Mouse (Mus musculus) forebrain, postnatal 0 days (tissue): ENCODE measurements at regions not wholly inside any gene's neighbourhood (a gene's known extent, or its start where the extent isn't known, plus 50 kb on each side); places are given as distances from the start of the nearest gene placed in this dataset.
A peak's percentile ranks its signal among the peaks of the same experiment; 100 is the strongest.

Source experiments
- ATAC-seq: fragments of 200-750 bp; cut with Nextera tagmentation; 2 replicates; pipeline ENCODE4 v1.8.0; 2017; ENCODE audit warnings: mild to moderate bottlenecking, moderate library complexity
- DNase-seq: peaks from one replicate; pipeline ENCODE4 v3.0.0-alpha.2; 2015
- H3K27ac ChIP-seq: fragments of 300-500 bp; sonication (generic); 2 replicates; pipeline ENCODE4 v1.5.1; 2014; ENCODE audit warnings: low read depth, mild to moderate bottlenecking, antibody characterized with exemption, low read length, moderate library complexity, mixed read lengths
- H3K27me3 ChIP-seq: fragments of 300-500 bp; sonication (generic); 2 replicates; pipeline ENCODE4 v1.6.1; 2014; ENCODE audit warnings: mild to moderate bottlenecking, low read length, mixed read lengths; ENCODE audit not compliant: insufficient read depth
- H3K36me3 ChIP-seq: fragments of 300-500 bp; sonication (generic); 2 replicates; pipeline ENCODE4 v1.6.1; 2014; ENCODE audit warnings: mild to moderate bottlenecking, moderate library complexity; ENCODE audit not compliant: insufficient read depth
- H3K4me1 ChIP-seq: fragments of 300-500 bp; sonication (generic); 2 replicates; pipeline ENCODE4 v1.6.1; 2014; ENCODE audit warnings: antibody characterized with exemption; ENCODE audit not compliant: insufficient read depth
- H3K4me2 ChIP-seq: fragments of 300-500 bp; sonication (generic); 2 replicates; pipeline ENCODE4 v1.6.1; 2014; ENCODE audit warnings: low read depth, mild to moderate bottlenecking, moderate library complexity
- H3K4me3 ChIP-seq: fragments of 300-500 bp; sonication (generic); 2 replicates; pipeline ENCODE4 v1.5.1; 2014; ENCODE audit warnings: low read depth, low read length, mixed read lengths
- H3K9ac ChIP-seq: fragments of 300-500 bp; sonication (generic); 2 replicates; pipeline ENCODE4 v1.6.1; 2014; ENCODE audit warnings: mild to moderate bottlenecking
- H3K9me3 ChIP-seq: fragments of 300-500 bp; sonication (generic); 2 replicates; pipeline ENCODE4 v1.6.1; 2016; ENCODE audit warnings: low read length
- CTCF ChIP-seq: sonication (generic); IDR thresholded peaks from 2 replicates; pipeline ENCODE4 v1.5.1; 2016; ENCODE audit warnings: antibody characterized with exemption, control low read depth, low read depth
- WGBS: fragments of 180-500 bp; shearing (Covaris S2); extraction: QIAGEN DNeasy Blood & Tissue Kit; methylation state at CpG from one replicate; pipeline ENCODE4 v1.1.7; 2014; 5-methylcytosine and 5-hydroxymethylcytosine counted together

- Histone ChIP-seq H3K4me3 (no peak overlapping the region), H3K9me3 (no peaks in the 10 kb centered on the region), H3K9ac (no peak overlapping the region), H3K4me2 (no peak overlapping the region), H3K27ac (peak overlapping the region; percentile 1; the same call in 1 of the 2 replicates), H3K27me3 (no peaks in the 10 kb centered on the region), H3K36me3 (no peaks in the 10 kb centered on the region), H3K4me1 (0 out of 2 replicates have a peak, but pooled peaks cover 5% of the 10 kb centered on the region)
- ATAC-seq (no peak), DNase-seq (no peak)
- TF ChIP-seq CTCF, result no peak
- 10% methylated on average over 4 of the region's 4 CpGs for WGBS
Measured at GRCm38 (mm10) chr8:126713181-126713580, 119.4 kb upstream of the Irf2bp2 start.

- no peaks in the 10 kb centered on the region for H3K9me3 ChIP-seq
- no peak overlapping the region; the same call in 1 of the 2 replicates for H3K27ac ChIP-seq
- no peak overlapping the region for H3K4me2 ChIP-seq
- H3K27me3 ChIP-seq, result no peaks in the 10 kb centered on the region
- no peak for ATAC-seq
- DNase-seq, result no peak
- no peaks in the 10 kb centered on the region for H3K36me3 ChIP-seq
- no peak for TF ChIP-seq CTCF
- H3K4me1 ChIP-seq, result 0 out of 2 replicates have a peak, but pooled peaks cover 5% of the 10 kb centered on the region
- no peak overlapping the region for H3K9ac ChIP-seq
- 39% methylated on average over 6 of the region's 6 CpGs for WGBS
- H3K4me3 ChIP-seq, result no peak overlapping the region
Measured at GRCm38 (mm10) chr8:126712749-126713148, 119.0 kb upstream of the Irf2bp2 start.

GRCm38 (mm10) chr8:126708956-126709355, 115.2 kb upstream of the Irf2bp2 start:
- H3K4me3 ChIP-seq, result no peak overlapping the region
- H3K4me1 ChIP-seq, result 0 out of 2 replicates have a peak, but pooled peaks cover 5% of the 10 kb centered on the region
- H3K36me3 ChIP-seq, result no peaks in the 10 kb centered on the region
- no peaks in the 10 kb centered on the region for H3K9me3 ChIP-seq
- TF ChIP-seq CTCF, result no peak
- no peak overlapping the region for H3K4me2 ChIP-seq
- DNase-seq, result no peak
- no peak overlapping the region for H3K27ac ChIP-seq
- no peak overlapping the region for H3K9ac ChIP-seq
- peak; percentile 60 for ATAC-seq
- H3K27me3 ChIP-seq, result no peaks in the 10 kb centered on the region
- 57% methylated on average over 2 of the region's 2 CpGs for WGBS

- Histone ChIP-seq H3K9me3 (no peaks in the 10 kb centered on the region), H3K27ac (no peak overlapping the region), H3K36me3 (no peaks in the 10 kb centered on the region), H3K4me1 (no peaks in the 10 kb centered on the region), H3K27me3 (no peaks in the 10 kb centered on the region), H3K4me2 (no peak overlapping the region), H3K9ac (no peak overlapping the region), H3K4me3 (no peak overlapping the region)
- 32% methylated on average over 6 of the region's 6 CpGs for WGBS
- no peak for TF ChIP-seq CTCF
- ATAC-seq (no peak), DNase-seq (no peak)
Measured at GRCm38 (mm10) chr8:126707300-126707902, 113.6 kb upstream of the Irf2bp2 start.

- WGBS, result 92% methylated on average over 8 of the region's 8 CpGs
- Histone ChIP-seq H3K4me2 (no peak overlapping the region), H3K27ac (no peak overlapping the region), H3K4me3 (no peak overlapping the region), H3K36me3 (no peaks in the 10 kb centered on the region), H3K27me3 (no peaks in the 10 kb centered on the region), H3K4me1 (no peaks in the 10 kb centered on the region), H3K9ac (no peak overlapping the region), H3K9me3 (no peaks in the 10 kb centered on the region)
- DNase-seq (no peak), ATAC-seq (no peak)
- TF ChIP-seq CTCF, result no peak
Measured at GRCm38 (mm10) chr8:126706247-126706646, 112.5 kb upstream of the Irf2bp2 start.

- no peaks in the 10 kb centered on the region for H3K9me3 ChIP-seq
- no peak overlapping the region for H3K4me3 ChIP-seq
- H3K4me1 ChIP-seq, result no peaks in the 10 kb centered on the region
- no peak for ATAC-seq
- DNase-seq, result no peak
- WGBS, result 79% methylated on average over 2 of the region's 2 CpGs
- no peak for TF ChIP-seq CTCF
- no peak overlapping the region for H3K4me2 ChIP-seq
- no peaks in the 10 kb centered on the region for H3K27me3 ChIP-seq
- no peaks in the 10 kb centered on the region for H3K36me3 ChIP-seq
- no peak overlapping the region for H3K9ac ChIP-seq
- no peak overlapping the region for H3K27ac ChIP-seq
Measured at GRCm38 (mm10) chr8:126705391-126705790, 111.6 kb upstream of the Irf2bp2 start.

- H3K36me3 ChIP-seq, result no peaks in the 10 kb centered on the region
- H3K9me3 ChIP-seq, result no peaks in the 10 kb centered on the region
- H3K4me3 ChIP-seq, result no peak overlapping the region
- 88% methylated on average over 8 of the region's 8 CpGs for WGBS
- no peak overlapping the region for H3K27ac ChIP-seq
- ATAC-seq (no peak), DNase-seq (no peak)
- H3K4me2 ChIP-seq, result no peak overlapping the region
- no peak overlapping the region for H3K9ac ChIP-seq
- no peaks in the 10 kb centered on the region for H3K27me3 ChIP-seq
- H3K4me1 ChIP-seq, result no peaks in the 10 kb centered on the region
- TF ChIP-seq CTCF, result no peak
Measured at GRCm38 (mm10) chr8:126704706-126705105, 110.9 kb upstream of the Irf2bp2 start.
